Mouse (Mus musculus): Measurements from ENCODE around the gene Dnlz. TPM values are rescaled to one million over a fixed set of nuclear protein-coding genes. Genes with fewer than 3 reads are reported as not detected.

Dnlz gene
- polyA plus RNA-seq, 1 experiment from 2014 or later, result 35.0 TPM

DNA sequence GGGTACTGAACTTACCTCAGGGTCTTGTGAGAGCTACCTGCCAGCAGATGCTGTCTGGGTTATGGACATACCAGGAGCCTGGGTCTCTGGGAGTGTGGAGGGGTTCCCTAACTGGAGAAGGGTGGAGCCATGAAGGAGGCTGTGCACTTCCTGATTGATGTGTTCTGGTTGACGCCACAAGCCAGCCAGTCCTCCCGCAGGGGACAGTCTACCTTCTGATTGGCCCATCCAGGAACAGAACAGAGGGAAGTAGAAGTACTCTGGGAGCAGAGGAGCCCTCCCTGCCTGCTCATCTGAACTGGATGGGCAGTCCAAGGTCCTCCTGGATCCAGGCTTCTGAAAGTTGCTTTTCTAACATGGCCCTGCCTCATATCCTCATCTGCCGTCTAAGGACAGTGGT is 8.9 kb upstream of the Dnlz start, which contains the start of gene Card9:
Gene Card9, minus strand, starts transcription at position 147 of the 400 bp plus-strand sequence.
- no peak within 1 kb of the TSS for H3K4me2 ChIP-seq
- H3K4me3 ChIP-seq (ENCODE audit: low read depth, low read length), result no peak within 1 kb of the TSS
- 54% methylated on average over 3 of the region's 3 CpGs for WGBS
- no peaks in the 10 kb centered on the region for H3K4me1 ChIP-seq (ENCODE audit: control insufficient read depth, insufficient read depth, low read length)
- no peak within 1 kb of the TSS for H3K9ac ChIP-seq (ENCODE audit: low read length)
- no peak within 1 kb of the TSS for H3K27ac ChIP-seq (ENCODE audit: low read depth, low read length)
- ATAC-seq (ENCODE audit: low FRiP score) (no peak), DNase-seq (ENCODE audit: low spot score, missing footprints) (no peak)
- no peaks in the 10 kb centered on the region for H3K9me3 ChIP-seq (ENCODE audit: control insufficient read depth, low read length)
- H3K36me3 ChIP-seq (ENCODE audit: control insufficient read depth, insufficient read depth, low read length), result peaks cover 6% of the 10 kb centered on the region; the same call in 1 of the 2 replicates
- H3K27me3 ChIP-seq (ENCODE audit: control insufficient read depth, insufficient read depth, low read length), result no peaks in the 10 kb centered on the region

DNA sequence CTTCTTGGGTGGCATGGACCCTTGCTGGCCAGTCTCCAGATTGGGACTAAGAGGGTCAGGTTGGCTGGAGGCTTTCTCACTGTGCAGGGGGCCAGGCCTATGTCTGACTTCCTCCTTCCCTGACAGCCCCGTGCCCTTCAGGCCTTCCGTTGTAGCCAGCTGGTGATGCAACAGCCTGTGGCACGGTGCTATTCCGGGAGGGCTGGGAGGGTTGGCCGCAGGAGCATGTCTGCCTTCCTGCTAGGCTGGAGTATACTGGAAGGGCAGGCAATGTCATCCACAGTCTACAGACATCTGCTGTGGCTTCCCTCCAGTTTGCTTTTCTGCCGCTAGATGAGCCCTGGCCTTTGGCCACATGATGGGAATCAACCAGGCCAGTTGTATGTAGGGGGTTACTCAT is 8.1 kb upstream of the Dnlz start:
- Histone ChIP-seq H3K4me2 (no peak overlapping the region), H3K9me3 (ENCODE audit: control insufficient read depth, low read length) (no peaks in the 10 kb centered on the region), H3K36me3 (ENCODE audit: control insufficient read depth, insufficient read depth, low read length) (no peaks in the 10 kb centered on the region; the same call in 1 of the 2 replicates), H3K9ac (ENCODE audit: low read length) (no peak overlapping the region), H3K27ac (ENCODE audit: low read depth, low read length) (no peak overlapping the region), H3K4me1 (ENCODE audit: control insufficient read depth, insufficient read depth, low read length) (no peaks in the 10 kb centered on the region), H3K4me3 (ENCODE audit: low read depth, low read length) (no peak overlapping the region), H3K27me3 (ENCODE audit: control insufficient read depth, insufficient read depth, low read length) (no peaks in the 10 kb centered on the region)
- ATAC-seq (ENCODE audit: low FRiP score) (no peak), DNase-seq (ENCODE audit: low spot score, missing footprints) (no peak)
- 92% methylated on average over 6 of the region's 6 CpGs for WGBS

DNA sequence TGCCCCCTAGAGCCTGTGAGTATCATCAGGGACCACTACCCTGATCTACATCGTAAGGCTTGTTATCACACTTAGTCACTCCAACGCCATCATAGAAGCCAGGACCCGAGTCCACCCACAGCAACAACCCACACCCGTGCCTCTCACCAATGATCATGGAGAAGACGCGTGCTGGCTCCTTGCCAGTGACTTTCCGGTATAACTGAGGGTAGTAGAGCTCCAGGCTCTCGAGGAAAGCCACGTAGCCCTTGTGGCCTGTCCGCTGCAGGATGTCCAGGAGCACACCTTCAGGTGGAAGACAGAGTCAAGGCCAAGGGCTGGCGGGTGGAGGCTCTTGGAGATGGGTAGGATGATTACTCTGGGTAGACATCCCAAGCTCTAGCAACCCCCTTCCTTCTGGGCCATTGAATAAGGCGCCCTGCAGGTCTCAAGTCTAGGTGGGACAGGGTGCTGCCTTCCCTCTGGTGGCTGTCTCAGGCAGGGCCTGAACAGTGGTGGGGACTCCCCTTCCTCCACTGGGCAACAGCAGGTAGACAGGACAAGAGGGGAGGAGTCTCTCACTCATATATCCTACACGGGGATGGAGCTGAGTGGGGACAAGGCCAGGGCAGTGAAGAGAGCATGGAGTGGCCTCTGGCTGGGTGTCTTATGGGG is 6.9 kb upstream of the Dnlz start:
- DNase-seq (ENCODE audit: low spot score, missing footprints) (no peak), ATAC-seq (ENCODE audit: low FRiP score) (no peak)
- Histone ChIP-seq H3K4me3 (ENCODE audit: low read depth, low read length) (no peak overlapping the region), H3K36me3 (ENCODE audit: control insufficient read depth, insufficient read depth, low read length) (no peaks in the 10 kb centered on the region), H3K9me3 (ENCODE audit: control insufficient read depth, low read length) (no peaks in the 10 kb centered on the region), H3K4me1 (ENCODE audit: control insufficient read depth, insufficient read depth, low read length) (no peaks in the 10 kb centered on the region), H3K27ac (ENCODE audit: low read depth, low read length) (no peak overlapping the region), H3K4me2 (no peak overlapping the region), H3K27me3 (ENCODE audit: control insufficient read depth, insufficient read depth, low read length) (no peaks in the 10 kb centered on the region), H3K9ac (ENCODE audit: low read length) (no peak overlapping the region; the same call in 1 of the 2 replicates)
- WGBS, result 84% methylated on average over 13 of the region's 13 CpGs

GRCm38 (mm10) chr2:26357484-26357883 is 5.6 kb upstream of the Dnlz start:
- H3K4me2 ChIP-seq, result no peak overlapping the region
- H3K4me1 ChIP-seq (ENCODE audit: control insufficient read depth, insufficient read depth, low read length), result peaks cover 6% of the 10 kb centered on the region
- no peak for ATAC-seq (ENCODE audit: low FRiP score)
- no peaks in the 10 kb centered on the region for H3K9me3 ChIP-seq (ENCODE audit: control insufficient read depth, low read length)
- no peak overlapping the region for H3K27ac ChIP-seq (ENCODE audit: low read depth, low read length)
- H3K9ac ChIP-seq (ENCODE audit: low read length), result no peak overlapping the region
- WGBS, result 45% methylated on average over 15 of the region's 15 CpGs
- H3K36me3 ChIP-seq (ENCODE audit: control insufficient read depth, insufficient read depth, low read length), result no peaks in the 10 kb centered on the region
- H3K27me3 ChIP-seq (ENCODE audit: control insufficient read depth, insufficient read depth, low read length), result no peaks in the 10 kb centered on the region
- H3K4me3 ChIP-seq (ENCODE audit: low read depth, low read length), result no peak overlapping the region
- DNase-seq (ENCODE audit: low spot score, missing footprints), result no peak

GRCm38 (mm10) chr2:26356678-26357077 is 4.8 kb upstream of the Dnlz start:
- Histone ChIP-seq H3K9ac (ENCODE audit: low read length) (no peak overlapping the region), H3K27ac (ENCODE audit: low read depth, low read length) (no peak overlapping the region), H3K27me3 (ENCODE audit: control insufficient read depth, insufficient read depth, low read length) (no peaks in the 10 kb centered on the region), H3K9me3 (ENCODE audit: control insufficient read depth, low read length) (no peaks in the 10 kb centered on the region), H3K36me3 (ENCODE audit: control insufficient read depth, insufficient read depth, low read length) (no peaks in the 10 kb centered on the region), H3K4me1 (ENCODE audit: control insufficient read depth, insufficient read depth, low read length) (peaks cover 7% of the 10 kb centered on the region), H3K4me3 (ENCODE audit: low read depth, low read length) (no peak overlapping the region), H3K4me2 (no peak overlapping the region)
- 81% methylated on average over 7 of the region's 7 CpGs for WGBS
- DNase-seq (ENCODE audit: low spot score, missing footprints) (peak; percentile 71), ATAC-seq (ENCODE audit: low FRiP score) (no peak)

- Histone ChIP-seq H3K4me2 (no peak overlapping the region), H3K36me3 (ENCODE audit: control insufficient read depth, insufficient read depth, low read length) (no peaks in the 10 kb centered on the region), H3K27ac (ENCODE audit: low read depth, low read length) (no peak overlapping the region), H3K27me3 (ENCODE audit: control insufficient read depth, insufficient read depth, low read length) (no peaks in the 10 kb centered on the region), H3K9ac (ENCODE audit: low read length) (no peak overlapping the region), H3K4me3 (ENCODE audit: low read depth, low read length) (no peak overlapping the region), H3K4me1 (ENCODE audit: control insufficient read depth, insufficient read depth, low read length) (peaks cover 7% of the 10 kb centered on the region), H3K9me3 (ENCODE audit: control insufficient read depth, low read length) (no peaks in the 10 kb centered on the region)
- DNase-seq (ENCODE audit: low spot score, missing footprints), result no peak
- 83% methylated on average over 4 of the region's 4 CpGs for WGBS
- ATAC-seq (ENCODE audit: low FRiP score), result no peak
Observed at GRCm38 (mm10) chr2:26356231-26356630, 4.3 kb upstream of the Dnlz start.

- Histone ChIP-seq H3K36me3 (ENCODE audit: control insufficient read depth, insufficient read depth, low read length) (no peaks in the 10 kb centered on the region), H3K4me1 (ENCODE audit: control insufficient read depth, insufficient read depth, low read length) (peaks cover 15% of the 10 kb centered on the region), H3K4me3 (ENCODE audit: low read depth, low read length) (no peak overlapping the region), H3K9me3 (ENCODE audit: control insufficient read depth, low read length) (no peaks in the 10 kb centered on the region), H3K4me2 (no peak overlapping the region), H3K27me3 (ENCODE audit: control insufficient read depth, insufficient read depth, low read length) (no peaks in the 10 kb centered on the region), H3K9ac (ENCODE audit: low read length) (no peak overlapping the region), H3K27ac (ENCODE audit: low read depth, low read length) (no peak overlapping the region)
- no peak for DNase-seq (ENCODE audit: low spot score, missing footprints)
- 89% methylated on average over 4 of the region's 4 CpGs for WGBS
- no peak for ATAC-seq (ENCODE audit: low FRiP score)
Observed at GRCm38 (mm10) chr2:26354401-26354800, 2.5 kb upstream of the Dnlz start.

DNA sequence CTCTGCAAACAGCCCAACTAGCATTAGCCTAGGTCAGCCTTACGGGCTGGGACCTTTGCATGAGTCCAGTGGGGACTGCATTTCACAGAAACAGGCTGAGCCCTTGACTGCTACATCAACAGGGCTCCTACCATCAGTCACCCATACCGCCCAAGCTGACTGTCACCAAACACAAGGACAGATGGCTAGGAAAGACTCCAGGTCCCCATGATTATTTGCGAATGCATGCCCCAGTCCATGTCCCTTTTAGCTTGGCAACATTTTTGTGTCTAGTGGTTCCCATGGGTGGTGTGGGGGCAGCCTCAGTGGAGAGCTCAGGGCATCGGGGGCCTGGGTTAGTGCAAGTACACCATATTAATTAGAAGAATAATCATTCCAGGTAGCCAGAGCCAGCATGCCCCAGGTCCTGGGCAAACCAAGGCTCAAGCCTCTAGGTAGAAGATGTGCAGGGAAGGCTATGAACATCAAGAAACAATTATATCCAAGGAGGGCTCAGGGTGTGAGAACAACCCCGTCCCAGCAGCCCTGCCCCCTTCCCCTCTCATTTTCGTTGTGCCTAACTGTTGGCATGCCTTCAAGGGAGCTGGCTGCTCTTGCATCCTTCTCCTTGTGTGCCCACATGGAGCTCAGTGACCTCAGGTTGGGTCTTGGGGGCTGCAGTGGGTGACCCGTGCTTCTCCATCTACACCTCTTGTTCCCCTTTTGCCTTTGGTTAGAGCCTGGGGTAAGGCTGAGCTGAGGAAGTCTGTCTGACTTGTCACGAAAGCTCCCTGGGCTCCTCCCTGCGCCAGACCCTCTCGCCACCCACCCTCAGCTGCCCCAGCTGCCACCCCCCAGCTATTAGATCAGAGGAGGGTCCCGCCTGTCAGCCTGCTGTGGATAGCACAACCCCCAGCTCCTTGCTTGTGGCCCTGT is 1.4 kb upstream of the Dnlz start:
- H3K36me3 ChIP-seq (ENCODE audit: control insufficient read depth, insufficient read depth, low read length), result no peaks in the 10 kb centered on the region; the same call in 1 of the 2 replicates
- H3K9ac ChIP-seq (ENCODE audit: low read length), result peak overlapping the region; percentile 96
- H3K4me3 ChIP-seq (ENCODE audit: low read depth, low read length), result peak overlapping the region; percentile 87
- 93% methylated on average over 11 of the region's 11 CpGs for WGBS
- H3K9me3 ChIP-seq (ENCODE audit: control insufficient read depth, low read length), result no peaks in the 10 kb centered on the region
- DNase-seq (ENCODE audit: low spot score, missing footprints) (peak; percentile 62), ATAC-seq (ENCODE audit: low FRiP score) (no peak)
- H3K4me1 ChIP-seq (ENCODE audit: control insufficient read depth, insufficient read depth, low read length), result peaks cover 15% of the 10 kb centered on the region
- H3K4me2 ChIP-seq, result peak overlapping the region; percentile 83
- no peak overlapping the region for H3K27ac ChIP-seq (ENCODE audit: low read depth, low read length)
- H3K27me3 ChIP-seq (ENCODE audit: control insufficient read depth, insufficient read depth, low read length), result no peaks in the 10 kb centered on the region

All from midbrain, embryonic 11.5 days (tissue).